Mouse (Mus musculus): ENCODE measurements at regions not wholly inside any gene's neighbourhood (a gene's known extent, or its start where the extent isn't known, plus 50 kb on each side); places are given as distances from the start of the nearest gene placed in this dataset.

DNA sequence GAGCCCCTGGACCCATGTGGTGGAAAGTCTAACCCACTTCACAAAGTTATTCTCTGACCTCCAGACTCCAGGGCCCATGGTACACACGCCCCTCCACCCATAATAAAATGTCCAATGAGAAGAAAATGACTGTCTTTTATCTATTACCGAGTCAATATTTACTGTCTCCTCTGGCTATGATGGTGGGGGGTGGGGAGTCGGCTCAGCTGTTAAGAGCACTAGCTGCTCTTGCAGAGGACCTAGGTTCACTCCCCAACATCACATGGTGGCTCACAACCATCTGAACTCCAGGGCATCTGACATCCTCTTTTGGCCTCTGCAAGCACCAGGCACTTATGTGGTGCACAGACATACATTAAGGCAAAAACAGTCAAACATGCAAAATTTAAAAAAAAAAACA is 93.8 kb upstream of the Tmem189 start:
- intact Hi-C loops (cut with DNase I) = no loop called here
- DNase-seq = no peak

DNA sequence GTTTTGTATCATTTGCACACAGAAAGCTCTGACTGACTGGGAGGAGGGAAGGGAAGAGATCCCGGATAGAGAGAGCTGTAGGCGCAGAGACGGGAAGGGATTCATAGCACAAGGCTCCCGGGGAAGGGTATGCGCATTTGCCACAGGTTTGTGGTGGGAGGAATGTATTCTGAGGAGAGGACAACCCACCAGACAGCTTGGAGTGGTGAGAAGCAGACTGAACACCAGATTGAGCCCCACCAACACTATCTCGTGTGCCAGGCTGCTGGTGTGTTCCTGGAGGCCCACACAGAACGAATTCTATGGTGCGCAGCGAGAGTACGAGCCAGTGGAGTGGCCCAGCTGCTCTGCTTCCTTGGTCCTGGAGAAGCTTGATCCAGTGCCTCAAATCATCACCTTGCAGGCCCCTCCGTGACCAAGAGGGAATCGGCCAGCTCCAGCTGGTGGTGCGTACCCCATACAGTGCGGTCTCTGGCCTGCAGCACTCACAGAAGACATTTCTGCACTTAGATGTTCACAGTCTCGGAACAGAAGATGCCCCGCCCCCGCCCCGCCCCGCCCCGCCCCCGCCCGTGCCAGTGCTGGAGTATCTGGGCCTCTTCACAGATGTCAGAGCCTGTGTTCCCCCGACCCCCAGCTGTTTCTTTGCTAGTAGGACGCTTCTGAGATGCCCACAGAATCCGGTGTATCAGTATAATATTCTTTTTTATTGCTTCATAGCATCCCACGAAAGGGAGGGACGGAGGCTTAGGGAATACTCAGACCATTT is 92.8 kb upstream of the Tmem189 start:
- no peak for DNase-seq

DNA sequence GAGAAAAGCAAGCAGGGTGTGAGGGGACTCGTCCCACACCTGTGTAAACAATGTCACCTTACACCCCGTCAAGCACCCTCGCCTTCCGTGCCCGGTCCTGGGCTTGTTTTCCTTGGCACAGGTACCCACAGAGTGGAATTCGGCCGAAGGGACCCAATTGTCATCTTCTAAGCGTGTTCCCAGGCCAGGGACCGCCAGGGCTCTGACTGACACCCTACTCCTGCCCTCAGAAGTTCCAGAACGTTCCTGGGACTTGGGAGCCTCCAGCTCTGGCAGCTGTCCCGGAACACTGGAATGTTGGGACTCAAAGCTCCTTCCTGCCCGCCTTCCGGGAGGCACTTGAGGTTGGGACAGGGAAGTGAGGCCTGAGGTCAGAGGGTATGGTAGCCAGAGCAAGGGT is 91.9 kb upstream of the Tmem189 start:
- no peak for DNase-seq
- intact Hi-C loops (cut with DNase I) = no loop called here

More for the DNA sequence above, 92.8 kb upstream of the Tmem189 start:
- intact Hi-C loops (cut with DNase I) = no loop called here

DNA sequence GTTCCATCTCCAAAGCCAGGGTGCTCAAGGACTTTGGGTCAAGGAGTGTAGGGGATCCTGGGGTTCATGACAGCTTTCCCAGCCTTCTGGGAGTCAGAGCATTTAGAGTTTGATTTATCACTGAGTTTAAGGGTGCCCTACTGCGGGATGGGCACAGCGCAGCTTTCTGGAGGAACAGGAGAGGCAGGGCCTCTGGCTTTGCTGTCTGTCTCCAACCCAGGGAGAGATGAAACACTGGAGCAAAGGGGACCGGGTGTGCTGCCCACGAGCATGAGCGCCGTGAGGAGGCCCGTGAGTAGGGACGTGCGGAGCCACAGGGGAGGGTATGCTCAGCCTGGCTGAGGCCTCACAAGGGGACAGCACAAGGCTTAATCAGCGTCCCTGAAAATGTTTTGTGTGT is 89.1 kb upstream of the Tmem189 start:
- intact Hi-C loops (cut with DNase I) = no loop called here
- DNase-seq = no peak

DNA sequence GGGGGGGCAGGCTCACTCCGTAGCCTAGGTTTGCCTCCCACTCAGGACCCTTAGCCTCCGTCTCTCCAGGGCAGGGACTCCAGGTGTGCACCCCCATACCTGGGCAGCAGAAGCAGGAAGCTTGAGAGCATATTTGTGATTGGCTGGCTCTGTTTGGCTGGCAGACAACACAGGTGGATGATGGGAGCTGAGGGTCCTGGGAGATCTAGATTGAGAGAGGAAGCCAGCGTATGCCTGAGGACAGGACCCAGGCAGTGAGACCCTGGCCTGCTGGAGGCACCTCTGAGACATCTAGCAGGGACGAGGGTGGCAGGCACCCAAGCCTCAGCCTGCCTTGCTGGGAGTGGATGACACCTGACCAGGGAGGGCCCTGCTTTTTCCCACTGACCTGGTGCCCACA is 88.6 kb upstream of the Tmem189 start:
- intact Hi-C loops (cut with DNase I) = no loop called here
- no peak for DNase-seq

DNA sequence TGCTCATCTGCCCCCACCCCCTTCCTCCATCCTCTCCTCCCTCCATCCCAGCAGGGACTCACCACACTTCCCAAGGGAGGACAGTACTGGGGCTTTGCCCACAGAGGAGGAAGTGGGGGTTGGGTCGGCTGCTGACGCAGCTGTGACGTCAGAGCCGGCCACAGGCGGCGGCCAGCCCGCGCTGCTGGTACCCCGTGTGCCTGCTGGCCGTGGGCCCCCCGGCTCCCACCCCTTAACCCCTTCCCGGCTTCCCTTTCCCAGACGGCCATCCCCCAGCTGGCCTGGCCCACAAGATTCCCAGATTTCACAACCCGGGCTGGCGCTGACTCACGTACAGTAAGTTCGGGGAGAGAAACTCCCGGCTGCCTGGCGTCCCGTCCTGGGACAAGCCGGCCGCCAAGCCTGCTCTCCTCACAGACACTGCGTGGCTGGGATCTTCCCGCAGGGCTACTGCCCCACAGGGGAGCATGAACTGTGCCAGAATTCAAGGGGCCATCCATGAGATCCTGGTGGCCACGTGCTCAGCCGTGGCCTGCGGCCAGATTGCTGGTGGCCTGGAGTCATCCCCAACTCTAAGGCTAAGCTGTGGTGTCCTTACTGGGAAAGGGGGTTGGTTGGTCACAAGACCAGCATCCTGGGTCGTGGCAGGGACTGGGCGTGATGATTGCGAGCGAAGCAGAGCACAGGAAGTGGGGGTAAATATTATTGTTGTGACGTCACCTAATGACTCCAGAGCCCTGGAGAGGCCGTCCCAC is 87.9 kb upstream of the Tmem189 start:
- DNase-seq = peak; percentile 78
- intact Hi-C loops (cut with DNase I) = no loop called here

DNA sequence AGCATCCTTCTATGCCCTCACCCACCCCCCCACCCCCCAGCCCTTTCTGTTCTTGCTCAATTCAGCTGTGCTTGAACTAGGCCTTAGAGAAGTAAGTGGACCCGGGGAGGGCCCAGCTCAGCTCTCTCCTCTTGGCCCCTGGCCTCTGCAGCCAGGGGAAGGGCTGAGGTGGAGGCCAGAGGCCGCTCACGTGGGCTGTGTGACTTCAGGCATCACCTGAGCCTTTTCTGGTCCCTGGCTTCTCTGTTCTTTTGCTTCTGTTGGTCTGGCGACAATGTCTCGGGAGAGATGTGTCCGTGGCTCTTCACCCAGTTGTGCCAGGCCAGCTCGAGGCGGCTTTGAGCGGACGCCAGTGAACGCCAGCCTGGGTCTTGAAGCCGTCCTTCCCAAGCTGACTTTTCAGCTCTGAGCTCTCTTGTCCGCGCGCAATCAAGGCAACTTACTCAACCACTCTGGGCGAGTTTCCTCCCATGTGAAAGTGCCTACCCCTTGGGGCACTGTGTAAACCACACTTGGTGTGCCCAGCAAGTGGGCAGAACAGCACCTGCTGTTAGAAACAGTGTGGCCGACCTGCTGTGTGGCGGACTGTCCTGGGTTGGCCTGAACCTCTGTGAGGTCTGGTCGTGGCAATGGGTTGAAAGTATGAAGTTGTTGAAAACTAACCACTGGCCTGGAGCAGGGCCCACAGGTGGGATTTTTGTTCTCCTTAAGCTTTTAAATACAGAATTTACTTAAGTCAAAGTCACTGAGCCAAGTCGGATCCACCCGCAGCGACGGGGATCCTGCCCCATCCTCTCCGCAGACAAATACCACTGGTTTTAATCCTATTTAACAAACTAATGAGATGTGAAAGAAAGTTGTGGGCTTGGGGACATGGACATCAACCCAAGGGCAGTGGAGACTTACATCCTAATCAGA is 86.9 kb upstream of the Tmem189 start:
- intact Hi-C loops (cut with DNase I) = no loop called here
- DNase-seq = no peak

DNA sequence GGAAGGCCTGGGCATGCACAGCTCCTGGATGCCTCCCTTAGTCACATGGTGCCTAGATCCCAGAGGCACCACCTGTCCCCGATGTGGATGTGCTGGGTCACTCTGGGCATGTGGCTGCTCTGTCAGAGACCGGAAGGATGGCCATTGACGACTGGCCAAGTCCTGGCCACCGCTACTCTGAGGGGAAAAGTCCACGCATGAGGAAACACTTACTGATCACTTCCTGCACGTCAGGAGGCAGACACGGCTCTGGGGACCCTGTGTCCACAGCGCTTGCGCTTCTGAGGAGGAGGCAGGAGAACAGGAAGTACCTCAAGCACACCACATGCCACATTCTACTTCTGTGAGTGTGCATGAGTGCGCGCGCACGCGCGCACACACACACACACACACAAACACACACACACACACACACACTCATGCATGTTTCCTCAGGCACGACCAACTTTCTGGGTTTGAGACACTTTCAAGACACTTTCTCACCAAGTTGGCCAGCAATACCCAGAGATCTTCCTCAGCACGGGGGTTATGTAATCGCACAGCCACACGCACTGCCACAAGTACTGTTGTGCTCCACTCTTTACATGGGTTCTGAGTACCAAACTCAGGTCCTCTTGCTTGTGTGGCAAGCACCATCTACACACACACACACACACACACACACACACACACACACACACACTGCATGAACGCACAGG is 85.7 kb upstream of the Tmem189 start:
- intact Hi-C loops (cut with DNase I) = no loop called here
- no peak for DNase-seq

DNA sequence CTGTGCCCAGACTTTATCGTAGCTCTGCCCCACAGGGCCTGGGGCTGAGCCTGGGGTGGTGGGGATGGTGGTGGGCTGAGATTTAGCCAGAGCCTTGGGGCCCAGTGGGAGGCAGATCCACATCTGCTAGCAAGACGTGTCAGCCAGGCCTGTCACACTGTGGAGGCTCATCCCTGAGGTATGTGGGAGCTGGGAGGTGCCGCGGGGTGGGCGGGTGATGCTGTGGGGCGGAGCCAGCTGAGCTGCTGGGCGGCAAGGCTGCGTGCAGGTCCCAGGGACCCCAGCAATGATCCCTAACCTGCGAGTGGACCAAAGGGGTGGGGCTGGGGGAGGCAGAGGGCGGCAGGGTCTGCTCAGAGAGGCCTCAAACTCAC is 85.2 kb upstream of the Tmem189 start:
- no peak for DNase-seq
- intact Hi-C loops (cut with DNase I) = no loop called here

DNA sequence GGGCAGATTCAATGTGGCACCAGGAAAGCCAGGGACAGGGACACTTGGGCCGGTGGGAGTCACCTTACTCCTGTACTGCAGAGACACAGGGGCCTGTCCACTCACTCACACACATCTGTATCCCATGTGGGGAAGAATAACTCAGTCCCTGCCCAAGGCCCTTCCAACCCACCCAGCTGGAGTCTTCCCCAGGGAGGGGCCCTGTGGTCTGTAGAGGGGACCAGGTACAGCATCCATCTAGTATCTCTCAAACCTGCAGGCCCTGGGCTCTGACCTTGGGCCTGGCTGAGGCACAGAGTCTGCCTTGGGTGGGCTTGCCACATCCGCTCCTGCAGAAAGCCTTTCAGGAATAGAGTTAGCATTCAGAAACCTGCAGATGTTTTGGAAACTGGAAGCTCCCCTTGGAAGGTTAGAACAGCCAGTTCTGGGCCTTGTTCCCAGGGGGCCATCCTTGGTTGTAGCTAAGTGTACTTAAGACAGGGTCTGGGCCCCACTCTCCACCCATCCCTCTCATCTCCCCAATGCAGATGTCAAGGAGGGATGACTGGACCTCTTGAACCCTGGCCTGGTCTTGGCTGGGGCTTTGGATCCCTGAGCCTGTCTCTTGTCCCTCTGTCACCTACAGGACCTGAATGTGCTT is 84.7 kb upstream of the Tmem189 start:
- intact Hi-C loops (cut with DNase I) = no loop called here
- DNase-seq = no peak

DNA sequence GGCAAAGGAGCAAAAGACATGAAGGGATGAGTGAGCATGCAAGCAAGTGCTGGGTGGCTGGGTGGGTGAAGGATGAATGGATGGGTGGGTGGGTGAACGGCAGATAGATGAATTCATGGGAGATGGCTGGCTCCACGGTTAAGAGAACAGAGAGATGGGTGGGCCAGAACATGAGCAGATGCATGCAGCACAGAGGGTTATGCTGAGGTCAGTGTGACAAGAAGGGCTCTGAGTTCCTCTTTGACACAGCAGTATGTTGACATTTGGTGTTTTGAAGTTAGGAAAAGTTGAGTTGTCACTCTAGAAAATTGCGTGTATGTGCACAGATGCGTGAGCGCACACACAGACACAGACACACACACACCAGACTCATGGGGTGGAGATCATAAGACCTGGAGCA is 83.2 kb upstream of the Tmem189 start:
- intact Hi-C loops (cut with DNase I) = no loop called here
- DNase-seq = no peak

DNA sequence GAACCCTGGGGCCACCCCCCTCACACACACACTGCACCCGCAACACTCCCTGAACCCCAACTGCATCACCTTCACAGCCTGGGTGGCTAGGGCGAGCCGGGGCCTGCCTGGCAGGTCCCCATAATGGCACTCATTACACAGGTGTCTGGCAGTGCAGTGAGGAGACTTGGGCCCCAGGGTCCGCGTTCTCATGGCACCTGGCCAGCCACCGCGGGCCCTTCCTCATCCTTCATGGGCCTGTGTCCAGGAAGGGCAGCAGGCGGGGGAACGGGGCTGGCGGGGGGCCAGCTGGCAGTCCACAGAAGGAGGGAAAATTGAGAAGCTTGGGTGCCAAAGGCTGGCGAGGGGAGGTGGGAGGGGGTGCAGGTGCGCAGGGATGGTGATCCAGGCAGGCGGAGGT is 78.3 kb upstream of the Tmem189 start:
- DNase-seq = peak; percentile 92
- intact Hi-C loops (cut with DNase I) = no loop called here

DNA sequence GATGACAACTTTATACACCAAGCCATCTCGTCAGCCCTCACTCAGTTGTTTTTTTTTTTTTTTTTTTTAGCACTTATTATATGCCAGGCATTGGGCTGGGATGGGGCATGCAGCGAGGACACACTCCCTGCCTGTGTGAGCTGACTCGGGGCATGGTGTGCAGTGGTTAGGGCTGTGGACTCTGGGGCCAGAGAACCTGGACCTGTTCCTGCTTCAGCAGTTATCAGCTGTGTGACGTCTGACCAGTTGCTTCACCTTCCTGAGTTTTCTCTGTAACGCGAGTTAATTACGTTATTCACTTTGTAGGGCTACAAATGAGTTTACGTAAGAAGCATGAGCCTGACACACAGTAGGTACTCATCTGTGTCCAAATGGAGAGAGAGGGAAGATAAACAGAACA is 77.7 kb upstream of the Tmem189 start:
- DNase-seq = no peak
- intact Hi-C loops (cut with DNase I) = no loop called here

DNA sequence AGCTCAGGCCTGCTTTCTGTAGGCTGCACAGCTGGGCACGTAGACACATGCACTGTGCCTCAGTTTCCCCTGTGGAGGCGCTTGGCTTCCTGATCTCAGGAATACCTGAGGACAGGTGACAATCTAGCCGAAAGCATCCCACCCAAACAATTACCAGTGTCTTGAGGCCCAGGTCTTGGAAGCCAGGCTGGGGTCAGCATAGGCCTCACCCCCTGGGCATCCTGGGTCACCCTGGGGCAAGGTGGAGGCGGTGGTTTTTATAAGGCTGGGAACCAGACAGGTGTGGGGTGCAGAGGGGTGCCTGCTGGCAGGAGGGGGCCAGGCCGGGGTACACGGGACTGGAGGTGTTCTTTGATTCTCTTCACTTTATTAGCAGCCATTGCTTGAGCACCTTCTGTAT is 76.2 kb upstream of the Tmem189 start:
- DNase-seq = no peak
- intact Hi-C loops (cut with DNase I) = no loop called here

DNA sequence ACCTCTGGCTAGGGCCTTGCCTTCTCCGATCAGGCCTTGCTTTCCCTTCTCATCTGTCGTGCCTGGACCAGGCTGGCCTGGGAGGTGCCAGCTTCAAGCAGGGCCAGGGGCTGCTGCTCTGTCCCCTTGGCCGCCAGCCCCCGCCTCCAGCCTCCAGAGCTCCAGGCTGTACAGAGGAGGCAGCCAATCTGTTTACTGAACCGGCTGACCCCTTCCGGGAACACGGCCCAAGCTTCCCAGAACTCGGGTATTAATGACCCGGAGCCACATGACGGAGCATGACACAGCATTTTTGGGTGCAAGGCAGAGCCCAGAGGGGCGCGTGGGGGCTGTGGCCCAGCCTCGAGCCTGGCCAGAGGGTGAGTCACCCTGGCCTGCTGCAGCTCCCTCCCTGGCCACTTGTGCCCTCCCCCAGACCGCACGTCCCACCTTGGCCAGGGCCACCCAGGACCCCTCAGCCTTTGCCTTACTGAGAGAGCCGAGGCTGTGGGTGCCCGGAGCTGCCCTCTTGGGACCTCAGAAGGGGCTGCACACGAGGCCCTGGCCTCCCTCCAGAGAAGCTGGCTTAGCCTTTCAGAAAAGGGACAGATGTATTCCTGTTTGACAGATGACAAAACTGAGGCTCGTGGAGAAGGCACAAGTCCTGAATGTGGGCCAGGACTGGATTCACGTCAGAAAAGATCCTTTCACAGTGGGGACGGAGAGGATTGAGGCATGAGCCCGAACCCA is 75.6 kb upstream of the Tmem189 start:
- intact Hi-C loops (cut with DNase I) = no loop called here
- DNase-seq = peak; percentile 93

DNA sequence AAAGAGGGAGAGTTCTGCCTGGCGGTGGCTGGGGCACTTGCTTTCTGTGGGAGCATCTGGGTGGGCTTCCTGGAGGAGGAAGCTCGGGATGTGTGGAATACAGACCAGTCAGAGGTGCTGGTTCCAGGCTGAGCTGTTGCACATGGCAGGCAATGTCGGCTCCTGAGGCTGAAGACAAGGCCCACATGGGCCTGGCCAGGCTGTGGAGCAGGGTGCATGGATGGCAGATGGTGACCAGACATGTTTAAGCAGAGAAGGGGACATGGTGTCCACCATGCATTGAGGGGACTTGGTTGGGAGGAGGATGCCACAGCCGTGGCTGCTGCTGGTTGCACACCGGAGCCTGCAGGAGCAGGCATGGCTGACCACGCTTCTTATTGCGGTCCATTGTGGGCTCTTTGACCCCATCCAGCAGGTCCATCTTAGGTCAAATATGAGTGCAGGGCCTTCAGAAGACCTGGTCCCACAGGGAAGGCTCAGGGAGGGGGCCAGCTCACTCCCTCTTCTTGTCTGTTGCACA is 74.3 kb upstream of the Tmem189 start:
- DNase-seq = no peak
- intact Hi-C loops (cut with DNase I) = no loop called here

DNA sequence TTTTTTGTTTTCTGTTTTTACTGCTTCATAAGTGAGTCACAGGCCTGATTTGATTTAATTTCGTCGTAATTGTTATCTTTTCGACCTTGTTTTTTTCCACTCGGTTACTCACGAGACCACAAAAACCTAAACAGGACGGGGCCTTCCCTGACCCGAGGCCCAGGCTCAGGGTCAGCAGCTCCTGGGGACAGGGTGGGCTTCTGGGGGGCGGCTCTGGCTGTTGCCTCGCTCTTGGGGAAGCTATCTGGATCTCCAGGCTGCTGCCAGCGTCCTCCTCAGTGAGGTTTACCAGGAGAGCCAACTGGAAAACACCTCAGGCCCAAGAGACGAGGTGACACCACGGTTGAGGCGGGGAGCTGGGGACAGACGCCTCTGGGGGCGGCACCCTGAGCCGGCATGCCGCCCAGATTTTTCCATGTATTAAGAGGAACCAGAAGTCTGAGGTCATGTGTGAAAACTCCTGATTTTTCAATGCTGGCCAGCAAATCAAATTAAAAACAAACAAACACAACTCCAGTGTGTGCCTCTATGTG is 71.8 kb upstream of the Tmem189 start:
- no peak for DNase-seq
- intact Hi-C loops (cut with DNase I) = no loop called here

DNA sequence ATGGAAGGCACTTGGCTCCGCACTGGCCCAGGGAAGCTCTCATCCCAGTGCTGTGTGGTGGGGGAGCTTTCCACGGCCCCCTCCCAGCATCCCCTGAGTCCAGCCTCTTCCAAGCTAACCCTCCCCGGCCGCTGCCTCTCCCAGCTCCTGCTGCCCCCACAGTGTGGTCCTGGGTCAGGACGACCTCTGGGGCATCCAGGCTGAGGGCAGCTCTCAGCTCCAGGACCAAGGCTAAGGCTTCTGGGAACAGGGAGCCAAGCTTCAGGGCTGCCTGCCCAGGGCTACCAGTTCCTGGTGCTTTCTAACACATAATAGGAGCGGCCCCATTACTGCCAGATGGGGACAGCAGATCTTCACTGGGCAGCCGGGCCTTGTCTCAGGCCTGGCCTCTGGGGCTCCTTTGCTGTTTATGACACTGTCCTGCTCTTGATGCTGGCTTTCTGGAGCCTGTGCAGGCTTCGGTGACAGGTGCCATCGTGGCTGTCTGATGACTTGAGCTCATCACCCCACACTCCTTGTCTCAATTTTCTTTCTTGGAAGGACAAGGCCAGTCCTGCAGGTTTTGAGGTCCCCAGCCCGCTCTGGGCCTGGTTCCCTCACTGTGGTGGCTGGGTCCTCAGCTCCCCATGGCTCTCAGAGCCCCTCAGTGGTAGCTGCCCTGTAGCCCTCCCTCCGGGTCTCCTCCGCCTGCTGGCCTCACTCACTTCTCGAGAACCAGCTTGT is 71.2 kb upstream of the Tmem189 start:
- intact Hi-C loops (cut with DNase I) = no loop called here
- DNase-seq = no peak
